Mouse (Mus musculus) urinary bladder, adult 2 months (tissue): ENCODE measurements around the gene Rpusd3. TPM values are rescaled to one million over a fixed set of nuclear protein-coding genes. Genes with fewer than 3 reads are reported as not detected.

Source experiments
- DNase-seq: peaks from one replicate; pipeline ENCODE4 v3.0.0; 2022; ENCODE audit warnings: low spot score
- polyA plus RNA-seq: library from polyadenylated mRNA; depleted of rRNA; stranded (reverse); fragments of >200 nt; gene quantifications from 2 replicates; pipeline ENCODE4 v1.2.3, GENCODE M21; 2012; rRNA removed

Rpusd3 gene
- polyA plus RNA-seq = 11.8 and 17.3 TPM in 2 replicates

- DNase-seq = peak; percentile 99
Measured at GRCm38 (mm10) chr6:113419199-113419587, at the start of gene Rpusd3. Gene Rpusd3, minus strand, starts transcription at chr6:113419340.

- DNase-seq = no peak
Measured at GRCm38 (mm10) chr6:113468512-113468911, 49.4 kb upstream of the Rpusd3 start.

- no peak for DNase-seq
Measured at GRCm38 (mm10) chr6:113465602-113466001, 46.5 kb upstream of the Rpusd3 start.

GRCm38 (mm10) chr6:113464040-113464439, 44.9 kb upstream of the Rpusd3 start:
- DNase-seq = no peak

- DNase-seq = peak; percentile 65
Measured at GRCm38 (mm10) chr6:113458635-113459034, 39.5 kb upstream of the Rpusd3 start.

- no peak for DNase-seq
Measured at GRCm38 (mm10) chr6:113457952-113458534, 38.9 kb upstream of the Rpusd3 start, which contains the start of gene Il17re. Gene Il17re, plus strand, starts transcription at chr6:113458484.

DNA sequence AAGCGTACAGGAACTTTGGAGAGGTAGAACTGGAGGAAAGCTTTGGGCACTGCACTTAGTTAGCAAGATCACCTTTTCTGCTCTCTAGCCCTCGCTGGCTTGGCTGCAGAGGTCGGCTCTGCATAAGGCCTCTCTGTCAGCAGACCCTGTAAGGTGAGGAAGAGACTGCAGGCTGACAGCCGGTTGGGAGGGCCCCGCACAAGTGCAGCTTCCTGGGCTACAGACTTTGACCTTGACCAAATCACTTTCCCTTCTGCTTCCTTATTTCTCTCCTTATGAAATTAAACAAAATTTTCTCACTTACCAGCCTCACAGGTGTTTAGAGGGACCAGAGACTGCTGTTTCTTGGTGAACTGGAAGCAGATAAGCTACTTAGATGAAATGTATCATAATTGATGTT, 35.9 kb upstream of the Rpusd3 start:
- no peak for DNase-seq

GRCm38 (mm10) chr6:113451839-113452238, 32.7 kb upstream of the Rpusd3 start:
- DNase-seq = no peak

GRCm38 (mm10) chr6:113447639-113448038, 28.5 kb upstream of the Rpusd3 start:
- no peak for DNase-seq

- DNase-seq = no peak
Measured at GRCm38 (mm10) chr6:113444207-113444965, 25.2 kb upstream of the Rpusd3 start.

DNA sequence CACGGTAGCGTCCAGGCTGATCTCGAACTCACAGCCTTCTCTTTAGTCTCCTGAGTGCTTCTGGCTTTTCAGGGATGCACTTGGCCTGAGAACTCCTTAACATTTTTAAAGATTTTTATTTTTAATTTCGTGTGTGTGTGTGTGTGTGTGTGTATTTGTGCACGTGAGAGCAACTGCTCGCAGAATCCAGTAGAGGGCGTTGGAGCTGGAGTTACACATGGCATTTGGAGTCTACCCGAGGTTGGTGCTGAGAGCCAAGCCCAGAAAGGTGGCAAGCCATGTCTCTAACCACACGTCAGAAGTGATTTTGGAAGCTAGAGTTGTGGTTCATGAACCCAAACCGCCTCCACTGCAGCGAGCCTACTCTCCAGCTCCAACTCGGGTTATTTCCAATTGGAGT, 24.0 kb upstream of the Rpusd3 start:
- DNase-seq = no peak

- DNase-seq = peak; percentile 83
Measured at GRCm38 (mm10) chr6:113442442-113443090, 23.4 kb upstream of the Rpusd3 start, which contains the start of gene Jagn1. Gene Jagn1, plus strand, starts transcription at chr6:113442569.

DNA sequence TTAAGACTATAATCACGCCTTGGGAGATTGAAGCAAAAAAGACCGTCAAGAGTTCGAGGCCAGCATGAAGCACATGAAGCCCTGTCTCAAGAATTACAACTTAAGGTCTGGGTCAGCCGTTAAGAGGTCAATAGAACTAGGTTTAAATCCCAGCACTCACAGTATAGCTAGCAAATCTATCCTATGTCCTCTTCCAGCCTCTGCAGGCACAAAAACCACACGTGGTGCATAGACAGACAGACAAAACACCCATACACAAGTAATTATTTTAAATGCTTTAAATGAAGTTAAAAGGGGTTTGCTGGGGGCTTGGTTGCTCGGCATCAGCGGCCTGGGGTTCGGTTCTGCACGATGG, 22.9 kb upstream of the Rpusd3 start:
- no peak for DNase-seq

GRCm38 (mm10) chr6:113441147-113441680, 22.1 kb upstream of the Rpusd3 start:
- DNase-seq = no peak

GRCm38 (mm10) chr6:113440686-113441085, 21.5 kb upstream of the Rpusd3 start:
- DNase-seq = no peak

DNA sequence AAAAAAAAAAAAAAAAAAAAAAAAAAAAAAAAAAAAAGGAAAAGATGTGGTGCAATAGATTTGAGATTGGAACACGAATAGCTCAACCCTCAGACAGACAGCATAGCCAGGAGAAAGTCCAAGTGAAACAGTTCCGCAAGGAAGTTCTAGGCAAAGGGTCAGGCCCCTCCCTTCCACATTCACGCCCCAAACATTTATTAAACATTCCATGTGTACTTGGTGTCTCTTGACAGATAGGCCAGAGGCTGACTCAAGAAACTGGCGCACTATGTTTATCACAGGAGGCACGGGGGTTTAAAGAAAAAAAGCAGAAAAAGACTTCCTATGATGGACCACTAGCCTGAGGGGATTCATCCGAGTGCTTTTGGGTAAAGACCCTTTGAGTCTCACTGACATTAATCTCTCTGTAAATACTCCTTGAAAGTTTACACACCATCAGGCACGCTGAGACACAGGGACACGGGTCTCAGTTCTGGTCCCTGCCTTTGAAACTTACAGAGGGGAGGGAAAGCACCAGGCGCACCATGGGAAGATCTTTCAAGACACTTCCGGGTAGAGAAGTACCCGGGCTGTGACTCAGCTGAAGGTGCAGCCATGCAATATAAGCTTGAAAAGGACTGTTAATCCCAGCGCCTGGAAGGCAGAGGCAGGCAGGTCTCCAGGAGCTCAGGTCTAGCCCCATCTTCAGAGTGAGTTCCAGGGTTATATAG, 19.7 kb upstream of the Rpusd3 start:
- DNase-seq = no peak

GRCm38 (mm10) chr6:113437135-113437534, 18.0 kb upstream of the Rpusd3 start:
- no peak for DNase-seq

- no peak for DNase-seq
Measured at GRCm38 (mm10) chr6:113435664-113436205, 16.6 kb upstream of the Rpusd3 start, which contains the start of gene Cidec. Gene Cidec, minus strand, starts transcription at chr6:113435760.

DNA sequence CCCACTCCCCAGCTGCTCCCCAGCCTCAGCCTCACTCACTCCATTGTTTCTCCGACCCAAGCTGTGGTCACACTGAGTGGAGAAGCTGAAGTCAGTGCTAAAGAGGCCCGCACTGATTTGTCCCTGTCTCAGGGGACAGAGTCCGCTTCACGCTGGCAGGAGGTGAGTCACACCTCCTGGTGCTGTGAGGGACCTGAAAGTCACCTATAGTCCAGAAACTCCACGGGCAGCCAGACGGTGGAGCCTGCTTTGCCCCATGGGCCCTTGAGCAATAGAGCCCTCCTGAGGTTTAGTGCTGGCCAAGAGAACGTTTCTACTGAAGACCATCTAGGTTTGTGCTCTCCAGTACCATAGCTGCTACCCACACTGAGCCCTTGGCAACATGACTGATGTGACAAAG, 15.6 kb upstream of the Rpusd3 start:
- no peak for DNase-seq

DNA sequence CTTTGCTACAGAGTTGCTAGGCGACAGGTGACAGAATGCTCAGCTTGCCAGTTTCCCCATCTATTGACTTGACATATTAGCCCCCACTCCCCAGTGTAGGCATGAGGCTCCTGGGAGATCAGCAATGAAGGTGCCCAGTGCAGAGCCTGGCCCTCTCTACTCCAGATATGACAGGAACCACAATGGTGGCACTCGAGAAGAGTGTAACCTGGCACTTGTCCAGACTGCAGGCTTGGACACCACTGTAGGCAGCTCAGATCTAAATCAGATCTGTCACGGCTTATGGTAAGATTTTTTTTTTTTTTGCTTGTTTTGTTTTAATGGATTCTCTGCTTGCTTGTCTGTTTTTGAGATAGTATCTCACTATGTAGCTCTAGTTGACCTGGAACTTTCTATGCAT, 14.5 kb upstream of the Rpusd3 start:
- DNase-seq = no peak

- DNase-seq = no peak
Measured at GRCm38 (mm10) chr6:113431801-113432200, 12.7 kb upstream of the Rpusd3 start.

- DNase-seq = no peak
Measured at GRCm38 (mm10) chr6:113430846-113431245, 11.7 kb upstream of the Rpusd3 start.
